Mouse (Mus musculus): Measurements from ENCODE around the gene Nepro.

Nepro gene

DNA sequence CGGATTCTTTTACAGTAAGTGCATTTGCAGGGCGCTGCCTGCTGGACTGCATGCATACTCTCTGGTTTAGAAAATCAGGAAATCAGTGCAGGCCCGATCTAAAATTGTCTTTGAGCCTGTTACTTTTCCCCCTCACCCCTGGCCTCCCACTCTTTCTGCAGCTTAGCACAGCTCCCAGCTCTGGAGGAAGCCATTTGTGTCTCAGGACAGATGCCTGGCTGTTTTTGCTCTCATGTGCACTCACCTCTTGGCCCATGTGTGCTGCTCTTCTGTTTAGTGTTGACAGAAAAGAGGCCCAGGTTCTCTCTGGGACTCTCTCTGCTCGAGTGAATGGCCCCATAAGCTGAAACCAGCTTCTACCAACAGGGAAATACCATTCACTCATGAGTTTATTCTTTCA, 20.6 kb upstream of the Nepro start:
- DNase-seq (ENCODE audit: low spot score): no peak

DNA sequence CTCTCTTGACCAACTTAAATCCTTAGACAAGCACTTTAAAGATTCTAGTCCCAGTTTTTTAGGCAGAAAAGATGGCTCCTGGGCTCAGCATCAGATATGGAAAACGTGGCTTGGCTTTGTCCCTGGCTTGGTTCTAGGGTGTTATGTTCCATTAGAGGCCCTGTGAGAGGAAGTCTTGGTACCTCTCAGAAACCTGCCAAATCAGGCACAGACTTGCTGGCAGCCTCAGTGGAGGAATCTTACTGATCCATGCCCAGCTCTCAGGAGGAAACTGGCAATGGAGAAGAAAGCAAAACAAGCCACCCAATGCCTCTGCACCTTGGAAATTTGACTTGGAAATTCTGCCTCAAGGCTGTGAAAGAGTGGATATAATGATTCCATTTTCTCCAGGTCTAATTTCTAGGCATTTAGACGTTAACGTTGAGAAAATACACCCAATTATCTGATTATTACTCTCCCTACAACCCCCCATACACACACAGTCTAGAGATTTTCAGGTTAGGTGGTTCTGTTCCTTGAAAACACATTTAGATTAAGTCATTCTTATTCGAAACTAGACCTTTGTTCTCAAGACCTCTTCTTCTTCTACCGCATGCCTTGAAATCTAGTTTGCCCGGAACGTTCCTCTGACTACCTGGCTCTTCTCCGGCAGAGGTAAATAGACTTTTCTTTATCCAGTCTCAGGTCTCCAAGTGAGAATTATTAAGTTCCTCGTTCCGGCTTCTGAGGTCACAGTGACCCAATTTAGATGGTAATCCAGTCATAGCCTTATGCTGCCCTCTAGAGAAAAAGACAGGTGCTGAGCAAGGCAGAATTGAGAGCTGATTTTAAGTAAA, 7.6 kb upstream of the Nepro start:
- no peak for DNase-seq (ENCODE audit: low spot score)

DNA sequence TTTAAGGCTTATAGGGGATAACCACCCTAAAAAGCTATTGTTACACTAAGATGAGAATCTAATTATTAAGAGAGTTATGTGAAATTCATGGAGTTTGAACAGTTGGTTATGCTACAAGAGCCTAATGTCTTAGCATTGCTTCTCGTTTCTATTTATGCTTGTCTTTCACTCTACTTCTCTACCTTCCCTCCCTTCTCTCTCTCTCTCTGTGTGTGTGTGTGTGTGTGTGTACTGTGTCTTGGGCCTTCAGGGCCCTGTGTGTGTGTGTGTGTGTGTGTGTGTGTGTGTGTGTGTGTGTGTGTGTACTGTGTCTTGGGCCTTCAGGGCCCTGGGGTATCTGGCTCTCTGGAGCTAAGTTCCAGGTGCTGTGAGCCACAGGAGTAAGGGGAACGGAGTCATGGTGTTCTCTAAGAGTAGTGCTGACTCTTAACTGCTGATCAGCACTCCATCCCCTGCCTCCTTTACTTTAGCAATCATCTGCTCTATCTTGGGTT, 6.9 kb upstream of the Nepro start:
- no peak for DNase-seq (ENCODE audit: low spot score)

DNA sequence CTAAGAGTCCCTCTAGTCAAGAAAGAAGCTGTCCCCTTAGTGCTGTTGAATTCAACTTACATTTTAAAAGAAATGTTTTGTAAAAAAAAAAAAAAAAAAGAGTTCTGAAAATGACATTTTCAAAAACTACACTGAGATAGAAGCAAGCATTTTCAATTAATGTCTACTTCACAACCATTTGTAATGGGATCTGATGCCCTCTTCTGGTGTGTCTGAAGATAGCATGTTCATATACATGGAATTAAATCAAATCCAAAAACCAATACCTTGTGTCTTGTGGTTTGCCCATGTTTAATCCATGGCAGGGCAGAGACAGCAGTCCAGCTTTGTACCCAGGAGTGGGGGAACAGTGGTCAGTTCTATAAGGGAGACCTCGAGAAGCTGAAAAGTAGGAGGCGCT, 6.3 kb upstream of the Nepro start:
- no peak for DNase-seq (ENCODE audit: low spot score)

DNA sequence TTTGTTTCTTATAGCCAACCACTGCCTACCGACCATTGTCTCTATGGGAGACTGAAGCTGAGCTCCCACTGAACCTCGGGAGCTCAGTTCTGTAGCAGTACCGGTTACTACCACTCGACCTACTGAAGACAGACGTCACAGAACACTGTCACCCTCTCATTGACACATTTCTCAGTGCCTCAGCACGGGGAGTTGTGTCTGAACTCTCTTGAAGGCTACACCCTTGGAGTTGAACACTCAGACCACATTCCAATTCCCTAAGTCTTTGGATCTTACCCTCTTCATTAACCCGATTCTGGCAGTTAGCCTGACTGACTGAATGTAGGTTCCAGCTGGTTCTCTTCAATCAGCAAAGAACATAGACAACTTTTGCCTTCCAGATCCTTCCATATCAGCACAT, 4.8 kb upstream of the Nepro start:
- DNase-seq (ENCODE audit: low spot score): no peak

DNA sequence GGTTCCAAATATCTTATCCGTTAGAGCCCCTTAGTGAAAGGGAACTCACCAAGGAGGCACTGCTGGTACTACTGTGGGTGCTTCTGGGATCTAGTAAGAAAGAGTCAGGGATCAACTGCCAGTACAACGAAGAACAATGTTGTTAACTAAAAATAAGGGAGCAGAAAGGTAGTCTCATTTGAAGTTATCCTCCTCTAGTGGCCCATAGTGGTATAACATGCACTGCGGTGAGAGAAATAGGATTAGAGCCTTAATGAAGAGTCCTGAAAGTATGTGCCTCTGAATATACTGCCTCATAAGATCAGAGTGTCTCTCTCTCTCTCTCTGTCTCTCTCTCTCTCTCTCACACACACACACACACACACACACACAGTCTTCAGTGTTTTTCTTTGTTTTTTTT, 3.6 kb upstream of the Nepro start:
- DNase-seq (ENCODE audit: low spot score): no peak

DNA sequence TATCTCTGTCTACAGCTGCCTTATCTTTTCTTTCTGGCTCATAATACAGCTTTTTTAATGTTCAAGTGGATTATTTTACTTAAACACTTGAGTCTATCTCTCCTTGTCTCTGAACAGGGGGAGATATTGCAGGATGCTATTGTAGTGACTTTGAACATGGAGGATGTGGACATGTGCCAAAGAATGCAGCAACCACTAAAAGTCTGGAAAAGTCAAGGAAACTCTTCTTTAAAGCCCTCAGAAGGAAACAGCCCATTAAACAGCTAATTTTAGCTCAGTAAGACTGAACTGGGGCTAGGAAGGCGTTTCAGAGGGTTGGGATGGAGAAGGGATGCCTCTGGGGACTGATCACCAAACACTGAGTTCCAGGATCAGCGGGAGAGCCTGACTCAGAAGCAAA, 1.4 kb upstream of the Nepro start:
- DNase-seq (ENCODE audit: low spot score): no peak

DNA sequence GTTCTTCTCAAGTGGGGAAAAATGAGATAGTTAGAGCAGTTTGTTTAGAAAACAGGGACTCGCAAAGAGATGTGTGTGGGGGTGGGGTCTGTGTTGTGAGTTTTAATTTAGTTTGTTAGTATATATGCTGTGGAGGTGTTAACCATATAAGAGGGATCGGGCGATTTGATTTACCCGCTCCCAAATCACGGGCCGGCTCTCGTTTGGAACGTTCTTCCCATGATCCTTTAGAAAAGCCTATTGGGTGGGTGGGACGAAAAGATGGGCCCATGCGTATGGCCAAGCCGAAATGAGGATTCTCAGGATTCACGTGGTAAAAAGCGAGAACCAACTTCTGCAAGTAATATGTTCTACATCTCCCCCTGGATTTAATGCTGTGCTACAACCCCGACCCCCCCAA, 746 bp downstream of the Nepro start:
- DNase-seq (ENCODE audit: low spot score): no peak

DNA sequence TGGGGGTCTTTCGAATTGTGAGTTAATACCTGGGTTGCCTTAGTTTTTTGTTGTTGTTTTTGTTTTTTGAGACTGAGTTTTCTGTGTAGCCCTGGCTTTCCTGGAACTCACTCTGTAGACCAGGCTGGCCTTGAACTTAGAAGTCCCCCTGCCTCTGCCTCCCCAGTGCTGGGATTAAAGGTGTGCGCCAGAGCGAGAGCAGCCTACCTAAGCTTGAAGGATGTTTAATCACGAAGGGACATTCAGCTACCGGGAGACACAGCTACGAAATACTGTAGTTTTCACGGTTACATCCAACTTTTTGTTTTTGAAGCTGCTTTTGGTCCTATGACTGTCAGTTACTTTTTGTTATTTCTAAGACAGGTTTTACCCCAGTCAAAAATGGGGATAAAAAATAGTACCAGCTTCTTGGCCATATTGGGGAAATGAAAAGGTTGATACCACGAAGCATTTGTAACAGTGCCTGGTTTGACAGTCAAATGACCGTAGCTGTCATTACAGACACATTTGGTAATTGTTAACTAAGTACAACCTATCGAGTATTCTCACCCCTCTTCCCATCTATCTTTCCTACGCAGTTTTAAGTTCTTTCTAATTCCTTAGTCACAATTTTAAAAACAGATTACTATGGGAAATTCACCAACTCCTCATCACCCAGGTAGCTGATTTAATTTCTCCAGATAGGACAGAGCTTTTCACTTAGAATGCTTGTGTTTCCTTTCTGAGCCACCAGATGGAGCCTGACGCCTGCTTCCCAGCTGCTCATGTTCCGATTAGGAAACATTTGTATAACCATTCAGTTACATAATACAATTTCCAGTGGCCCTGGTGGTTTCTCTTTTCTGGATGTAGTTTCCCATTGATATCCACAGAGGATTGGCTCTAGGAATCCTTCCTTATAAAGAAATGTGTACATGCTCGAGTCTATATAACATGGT, 1.5 kb downstream of the Nepro start:
- peak; percentile 50 for DNase-seq (ENCODE audit: low spot score)

DNA sequence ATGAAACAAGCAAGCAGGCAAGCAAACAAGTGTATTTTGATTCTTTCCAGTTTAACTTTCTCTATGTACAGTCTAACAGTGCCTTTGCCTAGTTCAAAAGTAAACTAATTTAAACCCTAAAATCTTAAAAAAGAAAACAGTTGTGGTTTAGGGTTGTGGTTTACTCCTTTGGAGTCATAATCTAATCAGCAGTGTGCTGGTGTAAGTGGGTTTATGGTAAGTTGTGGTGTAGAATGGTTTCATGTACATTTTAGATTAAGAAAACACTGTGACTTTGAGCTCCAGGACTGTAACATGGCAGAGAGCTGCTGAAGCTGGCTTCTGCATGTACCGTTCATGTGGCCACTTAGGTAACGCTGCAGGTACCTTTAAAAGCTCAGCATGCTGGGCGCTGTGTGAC, 3.4 kb downstream of the Nepro start:
- DNase-seq (ENCODE audit: low spot score): no peak

DNA sequence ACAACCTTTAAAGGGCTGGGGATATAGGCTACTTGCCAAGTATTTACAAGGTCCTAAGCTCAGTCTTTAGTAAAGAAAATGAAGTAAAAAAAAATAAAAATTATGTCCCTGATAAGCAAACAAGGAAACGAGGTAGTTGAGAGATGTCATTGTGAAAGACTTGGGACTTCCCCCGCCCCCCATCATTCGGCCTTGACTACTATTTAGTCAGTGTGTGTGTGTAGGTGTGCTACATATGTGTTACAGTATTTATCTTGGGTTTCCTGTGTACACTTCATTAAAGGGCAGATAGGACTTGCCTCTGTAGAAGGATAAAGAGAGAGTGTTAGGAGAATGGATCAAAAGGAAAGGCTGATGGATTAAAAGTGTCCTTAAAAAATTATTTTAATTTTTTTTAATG, 10.0 kb downstream of the Nepro start:
- no peak for DNase-seq (ENCODE audit: low spot score)

DNA sequence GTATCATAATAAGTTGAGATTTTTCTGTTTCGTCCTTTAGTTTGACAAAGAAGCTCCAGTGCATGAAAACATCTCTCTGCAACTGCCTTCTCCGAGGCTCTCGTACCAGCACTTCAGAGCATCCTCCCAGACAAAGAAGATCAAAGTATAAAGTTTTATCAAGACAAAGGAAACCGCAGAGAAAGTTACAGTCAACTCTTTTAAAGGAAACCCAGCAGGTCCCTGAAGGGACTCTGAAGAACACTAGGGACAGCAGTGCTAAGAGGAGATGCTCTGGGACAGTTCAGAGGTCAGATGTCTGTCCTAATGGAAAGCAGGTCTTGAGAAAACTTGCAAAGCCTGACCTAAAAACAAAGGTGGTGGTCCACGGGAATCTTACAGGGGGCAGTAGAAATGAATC, 11.6 kb downstream of the Nepro start:
- DNase-seq (ENCODE audit: low spot score): no peak

DNA sequence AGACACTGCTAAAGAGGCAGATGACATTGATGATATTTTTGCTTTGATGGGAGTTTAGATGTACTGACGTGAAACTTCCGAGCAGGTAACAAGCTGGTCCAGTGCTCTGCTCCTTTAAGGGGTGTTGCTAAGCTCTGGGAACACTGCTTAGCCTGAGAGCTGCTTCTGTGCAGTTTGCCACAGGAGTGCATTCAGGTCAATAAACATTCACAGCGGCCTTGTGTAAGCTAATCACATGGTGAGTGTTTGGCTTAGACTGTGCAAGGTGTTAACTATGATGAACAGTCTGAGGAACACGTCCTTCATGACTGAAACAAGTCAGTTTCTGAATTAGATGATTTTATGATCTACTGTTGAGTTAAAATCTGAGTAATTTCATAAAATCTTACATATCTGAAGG, 12.0 kb downstream of the Nepro start:
- no peak for DNase-seq (ENCODE audit: low spot score)

DNA sequence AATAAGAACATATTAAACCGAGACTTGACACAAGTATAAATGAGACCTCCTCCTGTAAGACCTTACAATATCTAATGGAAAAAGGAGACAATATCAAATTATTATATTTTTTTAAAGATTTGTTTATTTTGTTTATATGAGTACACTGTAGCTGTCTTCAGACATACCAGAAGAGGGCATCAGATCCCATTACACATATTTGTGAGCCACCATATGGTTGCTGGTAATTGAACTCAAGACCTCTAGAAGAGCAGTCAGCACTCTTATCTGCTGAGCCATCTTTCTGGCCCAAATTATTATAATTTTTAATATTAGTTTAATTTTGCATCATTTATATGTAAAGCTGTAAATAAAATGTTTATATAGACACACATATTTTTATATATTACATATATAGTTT, 18.7 kb downstream of the Nepro start:
- DNase-seq (ENCODE audit: low spot score): no peak

DNA sequence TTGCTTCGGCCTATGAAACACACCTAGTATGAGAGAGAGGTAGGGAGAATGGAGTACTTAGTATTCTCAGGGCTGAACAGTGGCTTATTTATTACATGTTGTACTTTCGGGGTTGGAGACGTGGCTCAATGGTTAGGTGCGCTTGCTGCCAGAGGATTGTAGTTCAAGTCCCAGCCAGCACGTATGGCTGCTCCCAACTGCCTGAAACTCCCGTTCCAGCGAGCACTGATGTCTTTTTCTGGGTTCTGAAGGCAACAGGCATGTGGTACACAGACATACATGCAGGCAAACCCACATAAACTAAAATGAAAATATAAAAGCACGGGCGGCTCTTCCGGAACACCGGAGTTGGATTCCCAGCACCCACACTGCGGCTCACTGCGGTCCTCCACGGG, 21.4 kb downstream of the Nepro start:
- no peak for DNase-seq (ENCODE audit: low spot score)

DNA sequence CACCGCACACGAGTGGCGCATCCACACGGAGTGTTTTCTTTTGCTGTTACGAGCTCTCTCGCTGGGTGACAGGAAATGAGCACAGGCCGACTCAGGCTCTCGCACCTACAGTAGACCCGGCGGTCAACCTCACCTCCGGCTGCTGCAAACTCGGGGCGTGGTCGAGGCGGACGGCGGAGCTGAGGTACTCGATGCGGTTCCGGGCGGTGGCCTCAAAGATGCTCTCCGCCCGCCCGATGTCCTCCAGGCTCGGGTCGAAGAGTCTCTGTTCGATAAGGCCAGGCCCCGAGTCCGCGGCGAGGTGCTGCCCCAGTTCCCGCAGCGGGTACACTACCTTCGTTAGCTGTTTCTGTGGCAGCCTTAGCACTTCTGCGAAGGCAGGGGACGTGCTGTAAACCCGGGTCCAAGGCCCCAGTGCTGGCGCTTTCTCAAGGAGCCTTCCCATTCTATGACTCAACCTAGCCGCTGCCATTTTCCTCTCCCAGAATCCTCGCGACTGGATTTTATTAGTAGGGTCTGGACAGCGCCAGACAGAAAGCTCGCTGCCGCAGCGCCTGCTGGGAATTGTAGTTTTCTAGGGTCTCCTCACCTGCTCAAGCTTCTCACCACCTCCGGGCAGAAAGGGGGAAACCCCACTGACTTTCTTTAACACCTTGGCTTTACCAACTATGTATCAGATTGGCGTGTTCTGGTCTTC, 21.9 kb downstream of the Nepro start, which contains the start of gene Gtpbp8:
TSS of gene Gtpbp8 (minus strand) at position 498 of the 697 bp plus-strand sequence.
- peak; percentile 89 for DNase-seq (ENCODE audit: low spot score)

DNA sequence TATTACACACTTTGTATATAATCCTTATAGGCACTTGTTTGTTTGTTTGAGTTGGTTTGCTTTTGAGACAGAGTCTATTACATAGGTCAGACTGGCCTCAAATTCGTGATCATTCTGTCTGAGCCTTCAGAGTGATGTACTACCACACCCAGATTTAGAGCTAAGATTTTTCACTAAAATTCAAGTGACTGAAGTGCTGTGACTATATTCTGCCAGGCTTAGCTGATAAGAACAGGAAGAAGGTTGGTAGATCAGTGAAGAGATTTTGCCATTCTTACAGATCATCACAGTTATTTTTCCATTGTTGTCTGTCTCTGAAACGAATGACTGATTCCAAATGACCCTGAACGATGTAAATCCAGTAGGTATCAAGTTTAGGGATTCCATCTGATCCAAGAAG, 23.9 kb downstream of the Nepro start:
- DNase-seq (ENCODE audit: low spot score): no peak

DNA sequence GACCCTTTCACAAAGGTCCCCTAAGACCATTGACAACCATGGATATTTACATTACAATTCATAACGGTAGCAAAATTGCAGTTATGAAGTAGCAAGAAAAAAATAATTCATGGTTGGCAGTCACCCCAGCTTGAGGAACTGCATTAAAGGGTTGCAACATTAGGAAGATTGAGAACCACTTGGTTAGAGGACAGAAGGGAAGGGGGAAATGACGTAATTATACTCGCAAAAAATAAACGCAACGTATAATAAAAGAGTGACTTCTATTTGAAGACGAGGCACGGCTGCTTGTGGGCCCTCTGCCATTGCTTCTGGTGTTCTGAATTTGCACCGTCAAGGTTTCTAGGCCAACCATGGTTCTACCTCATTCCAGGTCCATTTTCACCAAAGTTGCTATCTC, 33.6 kb downstream of the Nepro start:
- no peak for DNase-seq (ENCODE audit: low spot score)

DNA sequence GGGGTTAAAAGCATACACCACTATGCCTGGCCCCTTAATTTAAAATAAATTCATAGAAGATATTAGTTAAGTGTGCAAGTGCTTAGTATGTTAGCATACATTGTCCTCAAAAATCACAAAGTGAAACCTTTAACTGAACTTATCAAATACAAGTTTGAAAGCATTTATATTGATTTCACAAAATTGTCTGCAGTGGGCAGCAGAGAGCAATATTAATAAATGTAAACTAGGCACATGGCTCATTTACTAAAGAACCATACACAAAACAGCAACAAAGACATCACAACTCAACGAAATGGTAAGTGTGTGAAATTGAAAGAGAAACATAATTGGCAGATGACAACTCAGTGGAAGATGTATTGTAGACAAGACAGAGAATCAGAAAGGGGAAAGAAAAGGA, 37.7 kb downstream of the Nepro start:
- no peak for DNase-seq (ENCODE audit: low spot score)

DNA sequence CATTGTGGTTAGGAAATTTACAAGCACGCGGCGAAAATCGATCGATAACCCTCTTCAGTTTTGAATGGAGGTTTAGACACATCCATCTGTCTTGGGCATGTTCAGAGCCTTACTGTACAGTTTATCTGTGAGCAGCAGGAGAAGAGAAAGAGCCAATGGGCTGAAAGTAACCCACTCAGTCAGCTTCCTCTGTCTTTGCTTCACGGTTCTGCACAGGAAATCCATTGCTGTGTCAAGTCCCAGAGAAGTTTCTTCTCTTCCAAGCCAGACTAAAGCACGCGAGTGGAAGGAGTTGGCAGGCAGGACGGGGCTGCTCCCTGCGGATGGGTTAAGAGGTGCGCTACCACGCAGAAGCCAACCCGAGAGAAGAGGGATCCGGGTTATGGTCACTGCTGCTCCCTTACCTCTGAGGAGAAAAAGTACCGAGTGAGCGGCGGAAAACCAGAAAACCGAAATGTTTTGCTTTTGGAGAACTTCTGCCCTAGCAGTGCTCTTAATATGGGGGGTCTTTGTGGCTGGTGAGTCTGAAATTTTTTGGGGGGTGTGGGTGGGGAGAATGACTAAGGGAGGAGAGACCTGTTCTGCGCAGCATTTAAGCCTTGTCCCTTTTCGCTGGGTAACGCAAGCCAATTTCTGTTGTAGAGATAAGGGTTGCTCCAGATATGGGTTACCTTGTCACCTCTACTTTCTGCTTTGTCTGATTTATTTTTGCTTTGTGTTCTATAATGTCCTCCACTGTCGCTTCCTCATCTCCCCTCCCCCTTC, 41.6 kb downstream of the Nepro start, which contains the start of gene Cd200r1:
TSS of gene Cd200r1 (plus strand) at position 182 of the 765 bp plus-strand sequence.
- DNase-seq (ENCODE audit: low spot score): no peak

DNA sequence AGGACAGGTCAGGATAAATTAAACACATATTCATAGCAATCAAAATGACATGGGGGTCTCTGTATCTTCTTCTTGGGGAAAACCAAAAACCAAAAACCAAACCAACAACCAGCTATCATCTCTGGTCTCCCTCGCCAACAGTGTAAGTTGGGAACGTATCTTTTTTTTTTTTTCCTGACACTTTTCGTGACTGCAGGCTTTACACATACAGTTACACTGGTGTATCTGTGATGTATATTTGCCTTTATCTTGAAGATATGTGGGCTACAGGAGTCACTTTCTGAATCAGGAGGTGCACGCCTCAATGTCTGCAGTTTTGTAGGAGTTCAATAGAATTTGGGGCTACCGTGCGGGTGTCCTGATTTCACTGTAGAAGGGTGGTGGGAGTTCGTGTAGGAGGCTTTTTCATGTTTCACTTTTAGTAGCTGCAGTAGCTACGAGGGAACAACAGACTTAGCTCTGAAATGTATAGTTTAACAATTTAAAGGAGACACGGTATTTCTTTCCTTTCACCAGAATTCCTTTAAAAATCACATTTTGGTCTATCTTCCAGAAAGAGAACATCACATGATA, 42.3 kb downstream of the Nepro start:
- no peak for DNase-seq (ENCODE audit: low spot score)

Measured in yolk sac, embryonic 10.5 days (tissue).